Mouse (Mus musculus): ENCODE data around the gene Zfp94. TPM values are rescaled to one million over a fixed set of nuclear protein-coding genes. Genes with fewer than 3 reads are reported as not detected.

Gene Zfp94
- polyA plus RNA-seq (2014; fragmentation: Nextera tagmentation; extraction: Ambion mirVana): 19.6 and 20.9 TPM in 2 replicates

DNA sequence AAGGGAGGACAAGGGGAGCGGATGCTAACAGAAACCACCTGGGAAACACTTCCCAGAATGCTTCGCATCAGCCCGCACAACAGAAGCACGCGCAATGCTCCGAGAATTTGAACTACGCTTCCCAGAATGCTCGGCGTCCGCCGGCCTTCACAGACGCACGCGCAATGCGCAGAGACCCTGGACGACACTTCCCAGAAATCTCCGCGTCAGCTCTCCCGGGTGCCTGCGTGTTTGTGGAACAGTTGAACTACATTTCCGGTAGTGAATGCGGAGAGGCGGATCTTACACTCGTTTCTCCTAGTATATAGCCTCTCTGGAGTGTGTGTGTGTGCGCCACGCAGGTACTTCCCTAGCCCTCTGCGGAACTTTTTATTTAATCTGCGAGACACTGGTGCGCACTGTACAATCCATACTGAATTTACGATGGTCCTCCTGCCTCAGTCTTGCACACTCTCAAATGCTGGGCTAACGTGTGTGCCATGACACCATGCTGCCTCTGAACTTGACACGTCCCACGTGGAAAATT is at the start of gene Zfp94:
Gene Zfp94, minus strand, starts transcription at position 100 of the 526 bp plus-strand sequence.
- Histone ChIP-seq H3K4me2 (replicated peaks) (peak within 1 kb of the TSS; percentile 85), H3K4me3 (replicated peaks; ENCODE audit: low read length) (peak within 1 kb of the TSS; percentile 52), H3K36me3 (replicated peaks; ENCODE audit: control insufficient read depth, insufficient read depth) (peaks cover 7% of the 10 kb centered on the region), H3K9me3 (ENCODE audit: control insufficient read depth, low read length) (no peaks in the 10 kb centered on the region), H3K27me3 (ENCODE audit: control insufficient read depth, insufficient read depth, low read length) (no peaks in the 10 kb centered on the region), H3K9ac (peak within 1 kb of the TSS; percentile 82), H3K4me1 (replicated peaks; ENCODE audit: control insufficient read depth, insufficient read depth, low read length) (peaks cover 4% of the 10 kb centered on the region), H3K27ac (peak within 1 kb of the TSS; percentile 81)
- ATAC-seq (ENCODE audit: low FRiP score) (peak; percentile 96), DNase-seq (ENCODE audit: low spot score) (peak; percentile 98)
- 1% methylated on average over 33 of the region's 33 CpGs for WGBS

DNA sequence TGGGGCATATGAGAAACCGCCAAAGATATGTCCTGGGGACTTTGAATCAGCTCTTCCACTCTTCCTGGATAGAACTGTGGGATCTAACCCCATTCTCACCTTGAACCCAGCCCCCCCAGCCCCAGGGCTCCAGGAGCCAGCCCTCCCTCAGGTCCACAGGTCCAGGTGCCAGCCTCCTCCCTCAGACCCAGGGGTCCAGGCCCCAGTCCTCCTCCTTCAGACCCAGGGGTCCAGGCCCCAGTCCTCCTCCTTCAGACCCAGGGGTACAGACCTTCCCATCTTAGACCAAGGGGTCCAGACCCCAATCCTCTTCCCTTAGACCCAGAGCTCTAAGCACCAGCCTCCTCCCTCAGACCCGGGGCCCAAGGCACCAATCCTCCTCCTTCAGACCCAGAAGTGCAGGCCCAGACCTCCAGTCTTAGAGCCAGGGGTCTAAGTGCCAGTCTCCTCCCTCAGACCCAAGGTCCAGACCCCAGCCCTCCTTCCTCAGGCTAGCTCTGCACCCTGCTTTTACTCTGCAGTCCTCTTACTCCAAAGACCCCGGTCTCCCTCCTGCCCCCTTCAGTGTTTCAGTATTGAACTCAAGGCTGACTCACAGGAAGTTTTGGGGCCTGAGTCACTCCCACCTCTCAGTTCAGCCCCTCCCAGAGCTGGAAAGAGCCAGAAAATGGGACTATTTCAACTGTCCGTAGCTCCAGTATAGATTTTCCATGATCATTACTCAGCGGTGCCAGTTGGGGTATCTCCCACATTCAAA is 49.0 kb upstream of the Zfp94 start:
- Histone ChIP-seq H3K9me3 (ENCODE audit: control insufficient read depth, low read length) (no peaks in the 10 kb centered on the region), H3K27me3 (ENCODE audit: control insufficient read depth, insufficient read depth, low read length) (no peaks in the 10 kb centered on the region), H3K36me3 (replicated peaks; ENCODE audit: control insufficient read depth, insufficient read depth) (no peaks in the 10 kb centered on the region), H3K27ac (no peak overlapping the region), H3K4me2 (replicated peaks) (no peak overlapping the region), H3K4me3 (replicated peaks; ENCODE audit: low read length) (no peak overlapping the region), H3K9ac (no peak overlapping the region), H3K4me1 (replicated peaks; ENCODE audit: control insufficient read depth, insufficient read depth, low read length) (no peaks in the 10 kb centered on the region)
- WGBS: 81% methylated on average over 5 of the region's 5 CpGs
- ATAC-seq (ENCODE audit: low FRiP score) (0 out of 2 replicates have a peak, but pooled peaks have one; percentile 39), DNase-seq (ENCODE audit: low spot score) (no peak)

- no peak overlapping the region for H3K4me2 ChIP-seq (replicated peaks)
- no peak overlapping the region for H3K9ac ChIP-seq
- H3K36me3 ChIP-seq (replicated peaks; ENCODE audit: control insufficient read depth, insufficient read depth): no peaks in the 10 kb centered on the region
- DNase-seq (ENCODE audit: low spot score): peak; percentile 95
- WGBS: 26% methylated on average over 10 of the region's 10 CpGs
- H3K9me3 ChIP-seq (ENCODE audit: control insufficient read depth, low read length): no peaks in the 10 kb centered on the region
- no peak overlapping the region for H3K27ac ChIP-seq
- ATAC-seq (ENCODE audit: low FRiP score): peak; percentile 80; the same call in 1 of the 2 replicates
- H3K4me1 ChIP-seq (replicated peaks; ENCODE audit: control insufficient read depth, insufficient read depth, low read length): no peaks in the 10 kb centered on the region
- no peak overlapping the region for H3K4me3 ChIP-seq (replicated peaks; ENCODE audit: low read length)
- H3K27me3 ChIP-seq (ENCODE audit: control insufficient read depth, insufficient read depth, low read length): no peaks in the 10 kb centered on the region
Observed at GRCm38 (mm10) chr7:24364827-24365226, 48.4 kb upstream of the Zfp94 start.

- Histone ChIP-seq H3K36me3 (replicated peaks; ENCODE audit: control insufficient read depth, insufficient read depth) (no peaks in the 10 kb centered on the region), H3K27me3 (ENCODE audit: control insufficient read depth, insufficient read depth, low read length) (no peaks in the 10 kb centered on the region), H3K4me2 (replicated peaks) (no peak overlapping the region), H3K27ac (no peak overlapping the region), H3K4me1 (replicated peaks; ENCODE audit: control insufficient read depth, insufficient read depth, low read length) (no peaks in the 10 kb centered on the region), H3K9me3 (ENCODE audit: control insufficient read depth, low read length) (no peaks in the 10 kb centered on the region), H3K9ac (no peak overlapping the region), H3K4me3 (replicated peaks; ENCODE audit: low read length) (no peak overlapping the region)
- ATAC-seq (ENCODE audit: low FRiP score) (no peak), DNase-seq (ENCODE audit: low spot score) (no peak)
- WGBS: 18% methylated on average over 7 of the region's 7 CpGs
Observed at GRCm38 (mm10) chr7:24363228-24363627, 46.8 kb upstream of the Zfp94 start.

- 69% methylated on average over 4 of the region's 4 CpGs for WGBS
- no peaks in the 10 kb centered on the region for H3K36me3 ChIP-seq (replicated peaks; ENCODE audit: control insufficient read depth, insufficient read depth)
- no peaks in the 10 kb centered on the region for H3K4me1 ChIP-seq (replicated peaks; ENCODE audit: control insufficient read depth, insufficient read depth, low read length)
- H3K9me3 ChIP-seq (ENCODE audit: control insufficient read depth, low read length): no peaks in the 10 kb centered on the region
- H3K4me3 ChIP-seq (replicated peaks; ENCODE audit: low read length): no peak overlapping the region
- DNase-seq (ENCODE audit: low spot score) (no peak), ATAC-seq (ENCODE audit: low FRiP score) (no peak)
- no peak overlapping the region for H3K4me2 ChIP-seq (replicated peaks)
- H3K27ac ChIP-seq: no peak overlapping the region
- H3K9ac ChIP-seq: no peak overlapping the region
- no peaks in the 10 kb centered on the region for H3K27me3 ChIP-seq (ENCODE audit: control insufficient read depth, insufficient read depth, low read length)
Observed at GRCm38 (mm10) chr7:24361001-24361400, 44.5 kb upstream of the Zfp94 start.

- H3K27ac ChIP-seq: no peak overlapping the region
- no peak for ATAC-seq (ENCODE audit: low FRiP score)
- H3K4me3 ChIP-seq (replicated peaks; ENCODE audit: low read length): no peak overlapping the region
- no peaks in the 10 kb centered on the region for H3K9me3 ChIP-seq (ENCODE audit: control insufficient read depth, low read length)
- no peak overlapping the region for H3K4me2 ChIP-seq (replicated peaks)
- WGBS: 26% methylated on average over 9 of the region's 9 CpGs
- peak; percentile 36 for DNase-seq (ENCODE audit: low spot score)
- H3K4me1 ChIP-seq (replicated peaks; ENCODE audit: control insufficient read depth, insufficient read depth, low read length): no peaks in the 10 kb centered on the region
- no peaks in the 10 kb centered on the region for H3K36me3 ChIP-seq (replicated peaks; ENCODE audit: control insufficient read depth, insufficient read depth)
- no peaks in the 10 kb centered on the region for H3K27me3 ChIP-seq (ENCODE audit: control insufficient read depth, insufficient read depth, low read length)
- no peak overlapping the region for H3K9ac ChIP-seq
Observed at GRCm38 (mm10) chr7:24359269-24359668, 42.8 kb upstream of the Zfp94 start.

DNA sequence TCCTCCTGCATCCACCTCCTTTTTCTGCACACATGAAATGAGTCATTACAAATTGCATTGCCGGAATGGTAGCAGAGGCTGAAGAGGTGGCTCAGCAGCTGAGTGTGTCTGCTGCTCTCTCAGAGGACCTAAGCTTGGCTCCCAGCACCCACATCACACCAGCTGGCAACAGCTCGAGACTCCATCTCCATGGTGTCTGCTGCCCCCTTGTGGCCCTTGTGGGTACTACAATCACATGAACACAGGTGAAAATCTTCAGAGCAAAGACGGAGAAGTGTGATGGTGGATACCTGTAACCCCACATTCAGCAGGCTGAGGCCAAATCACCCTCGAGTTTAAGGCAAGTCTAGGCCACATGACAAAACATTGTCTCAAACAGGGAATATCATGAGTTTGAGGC is 41.4 kb upstream of the Zfp94 start:
- no peak overlapping the region for H3K9ac ChIP-seq
- H3K36me3 ChIP-seq (replicated peaks; ENCODE audit: control insufficient read depth, insufficient read depth): no peaks in the 10 kb centered on the region
- DNase-seq (ENCODE audit: low spot score) (no peak), ATAC-seq (ENCODE audit: low FRiP score) (no peak)
- H3K4me1 ChIP-seq (replicated peaks; ENCODE audit: control insufficient read depth, insufficient read depth, low read length): no peaks in the 10 kb centered on the region
- no peak overlapping the region for H3K4me2 ChIP-seq (replicated peaks)
- H3K9me3 ChIP-seq (ENCODE audit: control insufficient read depth, low read length): no peaks in the 10 kb centered on the region
- WGBS: 52% methylated on average over 4 of the region's 4 CpGs
- H3K4me3 ChIP-seq (replicated peaks; ENCODE audit: low read length): no peak overlapping the region
- no peaks in the 10 kb centered on the region; the same call in 1 of the 2 replicates for H3K27me3 ChIP-seq (ENCODE audit: control insufficient read depth, insufficient read depth, low read length)
- H3K27ac ChIP-seq: no peak overlapping the region

GRCm38 (mm10) chr7:24356081-24356480 is 39.6 kb upstream of the Zfp94 start:
- H3K4me1 ChIP-seq (replicated peaks; ENCODE audit: control insufficient read depth, insufficient read depth, low read length): no peaks in the 10 kb centered on the region
- ATAC-seq (ENCODE audit: low FRiP score) (no peak), DNase-seq (ENCODE audit: low spot score) (no peak)
- 86% methylated on average over 10 of the region's 10 CpGs for WGBS
- no peak overlapping the region for H3K9ac ChIP-seq
- H3K27me3 ChIP-seq (ENCODE audit: control insufficient read depth, insufficient read depth, low read length): no peaks in the 10 kb centered on the region; the same call in 1 of the 2 replicates
- no peaks in the 10 kb centered on the region for H3K36me3 ChIP-seq (replicated peaks; ENCODE audit: control insufficient read depth, insufficient read depth)
- H3K4me3 ChIP-seq (replicated peaks; ENCODE audit: low read length): no peak overlapping the region
- H3K4me2 ChIP-seq (replicated peaks): no peak overlapping the region
- no peaks in the 10 kb centered on the region for H3K9me3 ChIP-seq (ENCODE audit: control insufficient read depth, low read length)
- H3K27ac ChIP-seq: no peak overlapping the region

DNA sequence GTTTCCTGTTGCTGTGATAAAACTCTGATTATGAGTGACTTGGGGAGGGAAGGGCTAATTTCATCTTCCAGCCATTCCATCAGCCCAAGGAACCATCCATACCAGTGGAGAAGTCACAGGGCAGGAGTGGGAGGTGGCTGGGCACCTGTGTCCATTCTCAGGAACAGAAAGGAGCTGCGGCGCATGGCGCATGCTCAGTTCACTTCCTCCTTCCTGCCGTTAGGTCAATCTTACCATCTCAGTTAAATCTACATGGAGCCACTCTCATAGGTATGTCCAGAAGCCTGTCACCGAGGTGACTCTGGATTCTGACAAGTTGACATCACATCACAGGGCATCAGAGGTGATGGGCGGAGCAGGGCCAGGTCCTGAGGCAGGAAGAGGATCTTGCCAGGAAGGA is 39.2 kb upstream of the Zfp94 start:
- Histone ChIP-seq H3K27ac (no peak overlapping the region), H3K9ac (no peak overlapping the region), H3K9me3 (ENCODE audit: control insufficient read depth, low read length) (no peaks in the 10 kb centered on the region), H3K4me1 (replicated peaks; ENCODE audit: control insufficient read depth, insufficient read depth, low read length) (no peaks in the 10 kb centered on the region), H3K36me3 (replicated peaks; ENCODE audit: control insufficient read depth, insufficient read depth) (no peaks in the 10 kb centered on the region), H3K4me2 (replicated peaks) (no peak overlapping the region), H3K4me3 (replicated peaks; ENCODE audit: low read length) (no peak overlapping the region), H3K27me3 (ENCODE audit: control insufficient read depth, insufficient read depth, low read length) (no peaks in the 10 kb centered on the region; the same call in 1 of the 2 replicates)
- ATAC-seq (ENCODE audit: low FRiP score): no peak
- no peak for DNase-seq (ENCODE audit: low spot score)
- WGBS: 90% methylated on average over 6 of the region's 6 CpGs
